Mouse (Mus musculus) adrenal gland, adult 10 weeks (tissue): Measurements from ENCODE around the gene Ppp1r1b. TPM values are rescaled to one million over a fixed set of nuclear protein-coding genes. Genes with fewer than 3 reads are reported as not detected.

Source experiments
- polyA plus RNA-seq: library from polyadenylated mRNA; stranded (reverse); fragments of 350-450 nt; fragmentation: Illumina TruSeq; extraction: RNeasy Lipid Tissue Mini Kit (QIAGEN cat#74804); gene quantifications from one replicate; pipeline ENCODE4 v1.2.3, GENCODE M21; 2014; ENCODE audit warnings: low read depth, low replicate concordance

Gene Ppp1r1b
- not detected for polyA plus RNA-seq

GRCm38 (mm10) chr11:98348083-98348961 lies at the start of gene Ppp1r1b:
Ppp1r1b (plus strand) TSS chr11:98348404.

GRCm38 (mm10) chr11:98329081-98329959 lies 18.9 kb upstream of the Ppp1r1b start, which contains the start of gene Neurod2:
Neurod2 (minus strand) TSS chr11:98329648.

GRCm38 (mm10) chr11:98358161-98359083 lies 10.2 kb downstream of the Ppp1r1b start, which contains the start of gene Stard3:
Stard3 (plus strand) TSS chr11:98358368.

GRCm38 (mm10) chr11:98383261-98384030 lies 35.2 kb downstream of the Ppp1r1b start, which contains the start of gene Tcap:
Tcap (plus strand) TSS chr11:98383811.

GRCm38 (mm10) chr11:98385638-98386585 lies 37.7 kb downstream of the Ppp1r1b start, which contains the start of gene Pnmt:
Pnmt (plus strand) TSS chr11:98386450.

GRCm38 (mm10) chr11:98400161-98400726 lies 52.0 kb downstream of the Ppp1r1b start, which contains the start of gene Pgap3:
Pgap3 (minus strand) TSS chr11:98400490.

Other genes starting within 250 kb of the Ppp1r1b start
- 30.2 TPM for gene Fbxl20, start 198.0 kb upstream of the Ppp1r1b start, polyA plus RNA-seq
- gene Med1, start 155.1 kb upstream of the Ppp1r1b start, polyA plus RNA-seq, result 59.5 TPM
- 40.4 TPM for gene Cdk12, start 145.3 kb upstream of the Ppp1r1b start, polyA plus RNA-seq
- not detected for gene Neurod2, start 18.8 kb upstream of the Ppp1r1b start, polyA plus RNA-seq
- gene Stard3, start 10.0 kb downstream of the Ppp1r1b start, polyA plus RNA-seq, result 1.4 TPM
- not detected for gene Tcap, start 35.4 kb downstream of the Ppp1r1b start, polyA plus RNA-seq
- gene Pnmt, start 38.0 kb downstream of the Ppp1r1b start, polyA plus RNA-seq, result not detected
- gene Pgap3, start 52.1 kb downstream of the Ppp1r1b start, polyA plus RNA-seq, result 0.35 TPM
- gene Erbb2, start 64.1 kb downstream of the Ppp1r1b start, polyA plus RNA-seq, result 0.23 TPM
- gene Mien1, start 90.6 kb downstream of the Ppp1r1b start, polyA plus RNA-seq, result 46.0 TPM
- not detected for gene Grb7, start 98.0 kb downstream of the Ppp1r1b start, polyA plus RNA-seq
- gene Ikzf3, start 197.6 kb downstream of the Ppp1r1b start, polyA plus RNA-seq, result 0.52 TPM
- gene Zpbp2, start 202.7 kb downstream of the Ppp1r1b start, polyA plus RNA-seq, result not detected
- gene Ormdl3, start 239.0 kb downstream of the Ppp1r1b start, polyA plus RNA-seq, result 19.8 TPM
- not detected for gene Lrrc3c, start 249.9 kb downstream of the Ppp1r1b start, polyA plus RNA-seq